Mouse (Mus musculus) gastrocnemius, postnatal 36 days (tissue): ENCODE measurements around the gene Cpn1. TPM values are rescaled to one million over a fixed set of nuclear protein-coding genes. Genes with fewer than 3 reads are reported as not detected.
"Not testable (repeated sequence)": the region's sequence is repeated elsewhere in the genome, so short reads cannot be mapped to it uniquely, and the experiment has no call there.

Source experiments
- DNase-seq, 2 experiments: peaks; one replicate each; pipeline ENCODE4 v3.0.0; 2022
- intact Hi-C: fragments of 180-260 bp; cut with DNase I; formaldehyde crosslinking; loops from one replicate; pipeline ENCODE4 v1.15.1; 2025
- total RNA-seq, 2 experiments: library from RNA; stranded (reverse); gene quantifications; 2 replicates each; pipeline ENCODE4 v1.2.3; 2021

The Cpn1 gene
- total RNA-seq, 2 experiments from 2014 or later = not detected

- intact Hi-C loops = no loop called here
- DNase-seq = no peak
Measured at GRCm38 (mm10) chr19:43992464-43992863, 6.1 kb upstream of the Cpn1 start.

- intact Hi-C loops = no loop called here
- no peak for DNase-seq
Measured at GRCm38 (mm10) chr19:43990362-43990761, 4.0 kb upstream of the Cpn1 start.

- DNase-seq = no peak
Measured at GRCm38 (mm10) chr19:43981992-43982391, 4.4 kb downstream of the Cpn1 start.

GRCm38 (mm10) chr19:43980711-43981110 is 5.6 kb downstream of the Cpn1 start:
- no peak for DNase-seq
- intact Hi-C loops = no loop called here

More at GRCm38 (mm10) chr19:43981992-43982391, 4.4 kb downstream of the Cpn1 start:
- intact Hi-C loops = no loop called here

- intact Hi-C loops = no loop called here
Measured at GRCm38 (mm10) chr19:43977799-43978198, 8.6 kb downstream of the Cpn1 start.

GRCm38 (mm10) chr19:43976661-43977060 is 9.7 kb downstream of the Cpn1 start:
- no peak for DNase-seq
- intact Hi-C loops = no loop called here

More at GRCm38 (mm10) chr19:43977799-43978198, 8.6 kb downstream of the Cpn1 start:
- DNase-seq = no peak

GRCm38 (mm10) chr19:43974221-43974620 is 12.1 kb downstream of the Cpn1 start:
- DNase-seq = no peak
- intact Hi-C loops = no loop called here

- DNase-seq = no peak
- intact Hi-C loops = no loop called here
Measured at GRCm38 (mm10) chr19:43973711-43974110, 12.6 kb downstream of the Cpn1 start.

- DNase-seq = no peak
- intact Hi-C loops = no loop called here
Measured at GRCm38 (mm10) chr19:43972129-43972528, 14.2 kb downstream of the Cpn1 start.

GRCm38 (mm10) chr19:43968436-43969026 is 17.8 kb downstream of the Cpn1 start:
- intact Hi-C loops = no loop called here
- no peak for DNase-seq

- no peak for DNase-seq
- intact Hi-C loops = no loop called here
Measured at GRCm38 (mm10) chr19:43966481-43966880, 19.9 kb downstream of the Cpn1 start.

GRCm38 (mm10) chr19:43965496-43966085 is 20.8 kb downstream of the Cpn1 start:
- no peak for DNase-seq
- intact Hi-C loops = no loop called here

- intact Hi-C loops = no loop called here
- DNase-seq = no peak
Measured at GRCm38 (mm10) chr19:43962795-43963194, 23.6 kb downstream of the Cpn1 start.

GRCm38 (mm10) chr19:43961185-43961584 is 25.2 kb downstream of the Cpn1 start:
- intact Hi-C loops = no loop called here

GRCm38 (mm10) chr19:43960014-43960413 is 26.3 kb downstream of the Cpn1 start:
- intact Hi-C loops = no loop called here
- no peak for DNase-seq

More at GRCm38 (mm10) chr19:43961185-43961584, 25.2 kb downstream of the Cpn1 start:
- no peak for DNase-seq

- intact Hi-C loops = loop anchor here (2.0 kb wide), 1 partner anchor 126 kb away; no protein-coding TSS in a partner anchor
Measured at GRCm38 (mm10) chr19:43959162-43959561, 27.2 kb downstream of the Cpn1 start.

GRCm38 (mm10) chr19:43957881-43958280 is 28.5 kb downstream of the Cpn1 start:
- intact Hi-C loops = loop anchor here (2.0 kb wide), 1 partner anchor 125 kb away; no protein-coding TSS in a partner anchor
- no peak for DNase-seq

More at GRCm38 (mm10) chr19:43959162-43959561, 27.2 kb downstream of the Cpn1 start:
- peak; percentile 38 to 59 for DNase-seq

GRCm38 (mm10) chr19:43957402-43957801 is 29.0 kb downstream of the Cpn1 start:
- intact Hi-C loops = no loop called here
- peak in 1 of 2 experiments; percentile 51 for DNase-seq

GRCm38 (mm10) chr19:43955266-43955665 is 31.1 kb downstream of the Cpn1 start:
- no peak for DNase-seq
- intact Hi-C loops = no loop called here

GRCm38 (mm10) chr19:43954864-43955263 is 31.5 kb downstream of the Cpn1 start:
- intact Hi-C loops = no loop called here
- no peak for DNase-seq

- DNase-seq, intact Hi-C loops: not testable (repeated sequence)
Measured at GRCm38 (mm10) chr19:43952936-43953335, 33.4 kb downstream of the Cpn1 start.
